Mouse (Mus musculus): Measurements from ENCODE around the gene Ybx2.

- TF ChIP-seq CTCF (IDR thresholded peaks at IDR 0.05) (no peak), EP300 (IDR thresholded peaks at IDR 0.05; ENCODE audit: insufficient read depth, low read depth, low read length) (no peak), POLR2A (IDR thresholded peaks at IDR 0.05; ENCODE audit: insufficient read depth, low read depth, low read length) (no peak)
These were observed 31.3 kb upstream of the Ybx2 start for GRCm38 (mm10) chr11:69904311-69904710.

All from heart, adult 2 months (tissue).